Mouse (Mus musculus) embryo, embryonic 10 days (tissue): Measurements from ENCODE around the gene Sval2.

ENCODE experiments used
- DNase-seq: peaks from one replicate; pipeline ENCODE4 v3.0.0-alpha.2; 2015; ENCODE audit warnings: low spot score

Sval2 gene

DNA sequence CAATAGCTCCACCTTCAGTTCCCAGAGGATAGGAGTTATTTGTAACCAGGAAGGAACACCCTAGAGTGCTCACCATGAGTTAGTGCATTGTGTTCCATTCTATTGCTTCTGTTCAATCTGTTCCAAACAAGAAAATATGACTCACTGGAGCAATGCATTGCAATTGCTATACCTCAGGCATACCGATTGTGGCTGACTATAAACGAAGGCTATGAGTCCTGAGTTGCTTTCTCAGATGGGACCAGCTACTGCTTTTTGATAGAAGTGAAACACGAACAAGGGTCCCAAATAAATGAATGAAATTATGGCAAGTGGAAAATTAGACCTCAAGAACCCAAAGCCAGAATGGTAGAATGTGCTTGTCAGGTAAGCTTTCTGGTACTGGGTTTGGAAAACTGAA, at the start of gene Sval2:
Gene Sval2 (plus strand): TSS at position 301 of the 400 bp plus-strand sequence.
- no peak for DNase-seq

DNA sequence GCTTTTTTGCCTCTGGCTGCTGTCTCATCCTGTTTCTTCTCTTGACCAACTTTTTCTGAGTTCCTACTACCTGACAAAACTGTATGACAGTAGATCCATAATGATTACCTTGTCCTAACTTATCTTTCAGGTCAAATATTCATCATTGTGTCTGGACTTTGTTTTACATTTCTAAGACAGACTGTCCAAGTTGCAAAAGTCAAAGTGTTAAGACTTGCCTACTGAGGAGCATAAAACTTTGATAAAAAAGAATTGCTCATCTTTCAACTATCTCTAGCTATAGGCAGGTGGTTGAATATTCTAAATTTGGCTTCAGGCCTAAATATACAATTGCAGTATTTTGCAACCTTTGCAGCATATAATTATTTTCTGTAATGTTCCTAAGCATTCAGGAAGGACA, 28.7 kb upstream of the Sval2 start:
- DNase-seq: no peak

DNA sequence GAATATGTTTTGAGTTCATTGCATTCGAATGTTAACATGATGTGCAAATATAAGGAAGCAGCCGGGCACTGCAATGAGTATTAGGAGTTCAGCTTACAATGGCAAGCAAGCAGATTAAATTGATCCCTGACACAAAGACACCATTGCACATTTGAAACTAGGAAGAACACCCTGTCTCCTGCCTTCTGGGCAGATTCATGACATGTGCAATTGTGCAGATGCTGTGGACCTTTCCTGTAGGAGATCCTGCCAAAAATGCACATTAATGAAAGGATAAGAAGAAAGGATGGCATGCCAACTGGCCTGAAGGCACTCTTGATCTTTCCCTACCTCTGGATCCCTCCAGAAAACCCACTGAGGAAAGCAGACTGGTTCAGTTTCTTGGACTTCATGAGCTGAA, 23.3 kb upstream of the Sval2 start:
- DNase-seq: no peak

DNA sequence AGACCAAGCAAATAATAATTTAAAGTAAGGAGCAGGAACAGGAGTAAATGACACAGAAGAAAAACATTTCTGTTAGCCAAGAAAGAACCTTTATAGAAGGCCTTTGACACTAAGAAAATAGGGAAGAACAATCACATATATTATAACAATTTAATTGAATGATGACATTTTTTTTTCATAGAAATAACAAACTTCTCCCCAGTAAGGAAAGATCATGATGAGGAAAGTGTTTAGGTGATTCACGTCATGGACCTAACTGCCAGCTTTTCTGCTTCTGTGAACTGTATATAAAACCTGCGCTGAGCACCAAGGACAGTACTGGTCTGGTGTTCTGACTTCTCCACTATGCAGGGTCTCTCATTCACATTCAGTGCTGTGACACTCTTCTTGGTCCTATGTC, 5.6 kb upstream of the Sval2 start, which contains the start of gene Pip:
Gene Pip (plus strand): TSS at position 301 of the 400 bp plus-strand sequence.
- no peak for DNase-seq

DNA sequence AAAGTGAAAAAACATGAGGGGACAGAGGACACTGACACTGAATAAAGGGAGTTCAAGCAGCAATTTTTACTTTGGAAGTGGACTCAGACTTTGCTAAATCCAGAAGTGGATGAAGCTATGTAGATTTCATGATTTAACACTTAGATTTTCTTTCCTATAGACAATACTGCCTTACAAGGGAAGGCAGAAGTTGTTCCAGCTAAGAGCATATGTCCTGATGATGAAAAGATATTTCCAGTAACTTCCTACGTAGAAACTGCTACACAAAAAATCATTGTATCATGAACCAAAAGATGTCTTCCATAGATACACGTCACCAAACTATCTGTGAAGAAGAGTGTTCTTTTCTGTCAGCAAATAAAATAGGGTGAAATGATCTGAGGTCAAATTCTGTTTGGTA, 11.2 kb downstream of the Sval2 start:
- no peak for DNase-seq

DNA sequence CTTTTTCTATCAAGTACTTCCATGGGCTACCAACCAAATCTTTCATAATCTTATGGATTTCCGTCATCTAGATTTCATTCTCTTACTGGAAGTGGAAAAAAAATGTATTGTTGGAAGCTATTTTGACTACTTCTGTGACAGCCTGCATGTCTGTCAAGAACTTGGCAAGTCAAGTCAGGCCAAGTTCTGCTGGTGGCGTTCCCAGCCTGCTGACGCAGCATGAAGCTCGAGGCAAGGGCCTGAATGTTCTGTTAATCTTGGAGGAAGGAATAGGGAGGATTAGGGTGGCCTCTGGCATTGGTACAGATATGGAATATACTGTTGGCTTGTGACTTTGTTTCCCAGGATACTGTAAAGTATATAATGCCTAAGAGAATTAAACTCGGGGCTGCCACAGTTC, 58.8 kb downstream of the Sval2 start:
- DNase-seq: no peak
